Mouse (Mus musculus) erythroblast, embryonic 14.5 days (primary cell): ENCODE data around the gene Cryab.

Source experiments
- GATA1 ChIP-seq: IDR thresholded peaks from 2 replicates; pipeline ENCODE4 v1.6.1; 2012; ENCODE audit warnings: low read length, inconsistent platforms, mixed read lengths
- TAL1 ChIP-seq: IDR thresholded peaks from 3 replicates; pipeline ENCODE4 v1.6.1; 2012; ENCODE audit warnings: low read length, inconsistent platforms, mixed read lengths

GRCm38 (mm10) chr9:50727171-50727924 lies 23.8 kb upstream of the Cryab start:
- TF ChIP-seq TAL1 (no peak), GATA1 (no peak)
